Comparison of ENCODE assay signal across 15 mouse cellular contexts in genomic region chr10:105380584-105380983, GRCm38 (mm10).
A peak's percentile ranks its signal among the peaks of the same experiment; 100 is the strongest.
DNase-seq lines count a peak whose midpoint lies in the region; ATAC-seq and TF ChIP-seq lines count a peak whose summit lies in the region.
"Had no signal": no experiment of that assay in that cellular context is flagged by ENCODE, and none has a peak within 500 bp of the region (broad histone marks: within the 10 kb centered on the region; RNA-seq: fewer than 3 reads in every experiment).

No protein-coding gene starts in this region.

- H3K27me3 ChIP-seq in embryonic facial prominence, embryonic 10.5 days (replicated peaks; ENCODE audit: low read depth, poor library complexity, severe bottlenecking) = no peaks in the 10 kb centered on the region
- no peaks in the 10 kb centered on the region for H3K27me3 ChIP-seq in hindbrain, embryonic 13.5 days
- H3K27me3 ChIP-seq in midbrain, embryonic 16.5 days (ENCODE audit: control insufficient read depth, insufficient read depth, low read depth, low read length) = no peaks in the 10 kb centered on the region
- H3K27me3 ChIP-seq: CH12.LX had no signal

- no peaks in the 10 kb centered on the region for H3K9me3 ChIP-seq in embryonic facial prominence, embryonic 10.5 days
- H3K9me3 ChIP-seq in hindbrain, embryonic 13.5 days = no peaks in the 10 kb centered on the region
- H3K9me3 ChIP-seq in midbrain, embryonic 16.5 days (replicated peaks; ENCODE audit: control insufficient read depth, low read length, poor library complexity, severe bottlenecking) = no peaks in the 10 kb centered on the region

- H3K4me2 ChIP-seq in hindbrain, embryonic 13.5 days = no peak overlapping the region
- no peak overlapping the region for H3K4me2 ChIP-seq in midbrain, embryonic 16.5 days (ENCODE audit: low read length)
- H3K4me2 ChIP-seq: lung, embryonic 14.5 days had no signal

- no peak overlapping the region for H3K27ac ChIP-seq in embryonic facial prominence, embryonic 10.5 days (replicated peaks)
- no peak overlapping the region for H3K27ac ChIP-seq in hindbrain, embryonic 13.5 days
- H3K27ac ChIP-seq in midbrain, embryonic 16.5 days (ENCODE audit: low read length) = no peak overlapping the region

- 0 out of 2 replicates have a peak, but pooled peaks cover 10% of the 10 kb centered on the region for H3K4me1 ChIP-seq in embryonic facial prominence, embryonic 10.5 days
- peaks cover 12% of the 10 kb centered on the region for H3K4me1 ChIP-seq in hindbrain, embryonic 13.5 days (replicated peaks)
- H3K4me1 ChIP-seq in midbrain, embryonic 16.5 days (ENCODE audit: control insufficient read depth, insufficient read depth, low read length) = no peaks in the 10 kb centered on the region

- no peak overlapping the region for H3K4me3 ChIP-seq in embryonic facial prominence, embryonic 10.5 days
- no peak overlapping the region for H3K4me3 ChIP-seq in hindbrain, embryonic 13.5 days
- no peak overlapping the region for H3K4me3 ChIP-seq in midbrain, embryonic 16.5 days (ENCODE audit: low read depth, low read length)

- peak; percentile 95 for DNase-seq in brain, embryonic 14.5 days (ENCODE audit: low read depth)
- peak; percentile 31 for DNase-seq in embryonic facial prominence, embryonic 10.5 days (ENCODE audit: low spot score)
- no peak for DNase-seq in lung, adult 18-20 months
- DNase-seq in urinary bladder, adult 2 months (ENCODE audit: low spot score) = no peak
- no peak for DNase-seq in cerebellum, postnatal 4 days (ENCODE audit: low spot score in 2 of 2)
- DNase-seq: cerebellum, adult 2 months; heart, postnatal 36 days; kidney, postnatal 4 days; left cerebral cortex, postnatal 4 days; lung, embryonic 14.5 days; right cerebral cortex, adult 18-20 months; thymus, postnatal 36 days had no signal

- WGBS in embryonic facial prominence, embryonic 10.5 days = 61% methylated on average over 7 of the region's 7 CpGs
- 36% methylated on average over 7 of the region's 7 CpGs for WGBS in hindbrain, embryonic 13.5 days
- 26% methylated on average over 7 of the region's 7 CpGs for WGBS in midbrain, embryonic 16.5 days

- no peaks in the 10 kb centered on the region for H3K36me3 ChIP-seq in embryonic facial prominence, embryonic 10.5 days (replicated peaks)
- H3K36me3 ChIP-seq in hindbrain, embryonic 13.5 days = no peaks in the 10 kb centered on the region
- H3K36me3 ChIP-seq in midbrain, embryonic 16.5 days (ENCODE audit: control insufficient read depth, insufficient read depth, low read length) = no peaks in the 10 kb centered on the region

- TF ChIP-seq CTCF in brain, embryonic 14.5 days (IDR thresholded peaks at IDR 0.05; ENCODE audit: borderline replicate concordance, extremely low read depth, insufficient read depth, insufficient read length) = no peak

- no peak overlapping the region for H3K9ac ChIP-seq in hindbrain, embryonic 13.5 days
- H3K9ac ChIP-seq in midbrain, embryonic 16.5 days (ENCODE audit: low read depth, low read length) = no peak overlapping the region
- H3K9ac ChIP-seq: lung, embryonic 14.5 days had no signal

- peak; percentile 81 for ATAC-seq in hindbrain, embryonic 13.5 days (ENCODE audit: low FRiP score)
- peak; percentile 71; the same call in 1 of the 2 replicates for ATAC-seq in midbrain, embryonic 16.5 days

- TF ChIP-seq POLR2A in brain, embryonic 14.5 days (IDR thresholded peaks at IDR 0.05; ENCODE audit: borderline replicate concordance, extremely low read depth, insufficient read depth, insufficient read length, poor library complexity, severe bottlenecking) = no peak

Comparison
In these comparisons a context has a peak if more than half of its experiments do, and no peak if none do; other contexts are left out.
1. DNase-seq: peak in brain, embryonic 14.5 days (single experiment) and embryonic facial prominence, embryonic 10.5 days (single experiment); none in lung, adult 18-20 months (0 of 2), urinary bladder, adult 2 months (single experiment) and cerebellum, postnatal 4 days (0 of 2).